Mouse (Mus musculus) cortical plate, adult 2 months (tissue): ENCODE data around the gene Nub1.

ENCODE experiments used
- CTCF ChIP-seq: fragments of 200-500 bp; IDR thresholded peaks from 2 replicates; pipeline ENCODE4 v1.5.1; 2011; ENCODE audit warnings: mild to moderate bottlenecking, control low read depth, low read length; ENCODE audit not compliant: insufficient read depth; ENCODE audit errors: extremely low read depth
- POLR2A ChIP-seq: fragments of 200-500 bp; IDR thresholded peaks from 2 replicates; pipeline ENCODE4 v1.6.1; 2011; ENCODE audit warnings: mild to moderate bottlenecking, low read length, control low read depth; ENCODE audit not compliant: insufficient read depth; ENCODE audit errors: extremely low read depth

- no peak for TF ChIP-seq POLR2A
- TF ChIP-seq CTCF: no peak
Measured at GRCm38 (mm10) chr5:24737595-24737994, 52.3 kb downstream of the Nub1 start.
